Mouse (Mus musculus) neutrophil, adult 5-6 weeks (primary cell): Measurements from ENCODE around the gene Trim14. TPM values are rescaled to one million over a fixed set of nuclear protein-coding genes. Genes with fewer than 3 reads are reported as not detected.

Experiments used
- ATAC-seq: fragments of 151-379, 151-347 bp; 2 replicates; pipeline ENCODE4 v1.8.0; 2017; ENCODE audit warnings: mild to moderate bottlenecking, moderate TSS enrichment; ENCODE audit not compliant: insufficient number of reproducible peaks, poor library complexity, low FRiP score, severe bottlenecking; ENCODE audit errors: extremely low read depth
- total RNA-seq: library from RNA; stranded (forward); fragments of 200-1000 nt; gene quantifications from 2 replicates; pipeline ENCODE4 v1.2.3, GENCODE M21; 2017

Trim14 gene
- total RNA-seq, 1 experiment from 2014 or later = 79.0 TPM

DNA sequence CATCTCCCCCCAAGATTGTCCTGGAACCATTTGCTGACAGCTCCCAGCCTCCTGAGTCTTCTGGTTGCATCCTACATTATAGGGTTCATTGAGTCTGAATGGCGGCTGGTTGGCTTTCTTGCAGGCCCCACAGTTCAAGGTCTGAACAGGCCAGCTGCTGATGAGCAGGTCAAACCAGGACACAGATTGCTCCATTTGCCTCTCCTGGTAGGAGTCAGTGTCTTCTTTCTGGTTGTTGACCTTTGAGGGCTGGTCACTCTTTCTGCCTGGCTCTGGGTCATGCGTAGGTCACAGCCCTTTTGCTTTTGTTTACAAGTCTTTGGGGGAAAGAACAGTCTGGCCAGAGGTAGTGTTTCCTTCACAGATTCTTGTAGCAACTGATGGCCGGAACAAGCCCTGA lies 37.4 kb downstream of the Trim14 start:
- ATAC-seq = no peak

- peak; percentile 75 for ATAC-seq
These were observed 38.6 kb downstream of the Trim14 start for GRCm38 (mm10) chr4:46497286-46497892.

DNA sequence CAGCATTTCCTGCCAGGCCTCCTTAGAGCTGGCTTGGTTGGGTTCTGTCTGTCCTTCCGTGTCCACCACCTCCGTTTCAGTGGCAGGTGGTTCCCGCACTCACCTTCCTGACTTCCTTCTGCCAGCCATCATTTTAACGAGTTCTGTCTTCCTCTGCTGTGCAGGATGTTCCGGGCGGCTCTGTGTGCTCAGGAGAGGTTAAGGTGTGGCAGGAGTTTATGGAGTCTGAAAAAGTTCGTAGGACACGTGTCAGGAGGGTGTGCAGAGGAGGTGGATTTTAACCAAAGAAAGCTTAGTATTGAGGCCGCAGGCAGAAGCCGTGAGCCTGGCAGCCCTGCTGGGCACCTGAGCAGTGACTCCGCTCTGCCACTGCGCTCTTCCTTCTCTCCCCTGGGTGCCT lies 40.4 kb downstream of the Trim14 start:
- ATAC-seq = no peak

GRCm38 (mm10) chr4:46493071-46493470 lies 42.9 kb downstream of the Trim14 start:
- ATAC-seq = no peak

DNA sequence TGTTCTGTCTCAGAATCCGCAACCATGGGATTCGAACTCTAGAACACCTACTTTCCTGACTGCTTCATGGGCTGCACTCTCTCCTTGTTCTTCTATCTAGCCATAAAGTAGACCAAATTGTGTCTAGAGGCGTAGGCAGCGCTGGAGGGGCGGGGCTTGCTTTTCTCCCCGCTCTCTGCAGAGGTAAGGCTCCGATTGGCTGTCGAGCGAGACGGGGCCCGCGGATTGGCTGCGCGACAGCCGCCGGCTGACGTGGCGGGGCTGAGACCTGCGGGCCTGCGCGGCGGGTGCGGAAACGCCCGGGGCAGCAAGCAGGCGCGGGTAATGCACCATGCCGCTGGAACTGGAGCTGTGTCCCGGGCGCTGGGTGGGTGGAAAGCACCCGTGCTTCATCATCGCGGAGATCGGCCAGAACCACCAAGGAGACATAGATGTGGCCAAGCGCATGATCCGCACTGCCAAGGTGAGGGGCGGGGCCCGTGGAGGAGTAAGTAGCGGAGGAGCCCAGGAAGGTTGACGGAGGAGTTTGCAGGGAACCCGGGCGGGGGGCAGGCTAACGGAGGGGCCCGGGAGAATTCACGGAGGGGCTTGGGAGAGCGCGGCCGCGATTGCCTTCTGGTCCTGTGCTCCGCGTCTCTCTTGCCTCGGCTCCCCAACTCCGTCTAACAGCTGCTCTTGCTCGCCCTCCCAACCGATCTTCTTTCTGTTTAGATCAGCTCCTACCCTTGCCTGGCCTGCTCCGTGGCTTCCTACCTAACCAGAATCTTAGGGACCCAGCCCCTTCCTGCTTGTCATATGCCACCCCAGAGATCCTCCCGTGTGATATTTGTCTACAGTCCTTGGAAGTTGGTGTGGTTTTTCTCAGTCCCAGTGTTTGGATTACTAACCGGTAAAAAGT lies 46.7 kb downstream of the Trim14 start, which contains the start of gene Nans:
TSS of gene Nans (plus strand) at position 221 of the 898 bp plus-strand sequence.
- ATAC-seq = peak; percentile 89

DNA sequence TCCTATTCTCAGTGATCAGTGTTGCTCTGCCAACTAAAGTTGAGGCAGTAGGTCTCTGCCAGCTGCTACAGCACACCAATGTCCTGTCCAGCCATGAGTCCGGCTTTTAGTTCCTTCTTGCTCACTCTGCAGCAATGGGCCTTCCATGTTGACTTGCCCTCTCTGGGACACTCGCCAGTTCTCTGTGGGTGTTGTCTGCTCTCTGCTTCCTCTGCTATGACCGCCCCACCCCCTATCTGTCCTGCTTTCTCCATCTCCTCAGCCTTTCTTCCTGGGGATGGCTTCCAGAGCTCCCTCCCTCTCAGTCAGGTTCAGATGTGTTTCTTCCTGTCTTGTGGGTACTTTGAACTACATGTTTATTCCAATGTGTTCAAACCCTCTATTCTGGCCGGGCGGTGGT lies 48.6 kb downstream of the Trim14 start:
- ATAC-seq = no peak

- peak; percentile 70 for ATAC-seq
These were observed 50.1 kb downstream of the Trim14 start for GRCm38 (mm10) chr4:46485696-46486417.

DNA sequence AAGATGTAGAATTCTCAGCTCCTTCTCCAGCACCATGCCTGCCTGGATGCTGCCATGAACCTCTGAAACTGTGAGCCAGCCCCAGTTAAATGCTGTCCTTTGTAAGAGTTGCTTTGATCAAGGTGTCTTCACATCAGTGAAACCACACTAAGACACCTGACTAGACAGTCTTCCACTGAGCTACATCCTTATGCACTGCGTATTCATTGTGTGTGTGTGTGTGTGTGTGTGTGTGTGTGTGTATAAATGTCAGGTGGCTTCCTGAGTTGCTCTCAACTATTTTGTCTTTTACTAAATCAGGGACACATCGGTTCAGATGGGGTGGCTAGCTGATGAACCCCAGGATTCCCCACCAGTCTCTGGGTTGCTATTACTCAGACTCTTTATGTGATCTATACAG lies 56.9 kb downstream of the Trim14 start:
- ATAC-seq = no peak

DNA sequence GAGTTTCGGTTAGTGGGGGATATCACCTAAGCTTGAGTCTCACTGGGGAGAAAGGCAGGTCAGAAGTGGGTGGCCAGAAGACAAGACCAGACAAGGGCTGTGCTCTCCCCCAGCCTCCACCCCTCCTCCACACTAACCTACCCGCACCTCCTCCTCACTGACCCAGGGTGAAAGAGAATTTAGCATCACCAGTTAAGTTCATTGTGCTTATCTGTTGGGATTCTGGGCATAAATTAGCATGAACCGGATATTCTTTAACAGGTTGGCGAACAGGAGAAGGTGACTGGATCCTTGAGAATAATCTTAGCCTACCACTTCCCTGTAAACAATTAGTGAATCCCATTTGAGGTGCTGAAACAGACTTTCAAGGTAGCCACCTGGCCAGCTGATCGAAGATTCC lies 60.8 kb downstream of the Trim14 start:
- no peak for ATAC-seq

DNA sequence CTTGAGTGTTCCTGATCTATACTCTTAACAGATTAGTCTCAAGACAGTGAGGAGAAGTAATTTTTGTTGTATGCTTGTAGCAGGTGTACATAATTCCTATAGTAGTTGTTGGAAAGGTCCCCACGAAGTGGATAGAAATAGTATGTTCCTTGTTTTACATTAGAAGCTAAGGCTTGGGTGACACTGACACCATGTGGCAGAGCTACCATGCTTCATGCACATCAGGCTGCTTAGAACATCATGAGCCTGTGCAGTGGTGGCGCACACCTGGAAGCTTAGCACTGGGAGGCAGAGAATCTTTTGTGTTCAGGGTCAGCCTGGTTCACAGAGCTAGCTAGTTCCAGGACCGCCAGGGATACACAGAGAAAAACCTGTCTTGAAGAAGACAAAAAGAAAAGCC lies 70.2 kb downstream of the Trim14 start:
- no peak for ATAC-seq

DNA sequence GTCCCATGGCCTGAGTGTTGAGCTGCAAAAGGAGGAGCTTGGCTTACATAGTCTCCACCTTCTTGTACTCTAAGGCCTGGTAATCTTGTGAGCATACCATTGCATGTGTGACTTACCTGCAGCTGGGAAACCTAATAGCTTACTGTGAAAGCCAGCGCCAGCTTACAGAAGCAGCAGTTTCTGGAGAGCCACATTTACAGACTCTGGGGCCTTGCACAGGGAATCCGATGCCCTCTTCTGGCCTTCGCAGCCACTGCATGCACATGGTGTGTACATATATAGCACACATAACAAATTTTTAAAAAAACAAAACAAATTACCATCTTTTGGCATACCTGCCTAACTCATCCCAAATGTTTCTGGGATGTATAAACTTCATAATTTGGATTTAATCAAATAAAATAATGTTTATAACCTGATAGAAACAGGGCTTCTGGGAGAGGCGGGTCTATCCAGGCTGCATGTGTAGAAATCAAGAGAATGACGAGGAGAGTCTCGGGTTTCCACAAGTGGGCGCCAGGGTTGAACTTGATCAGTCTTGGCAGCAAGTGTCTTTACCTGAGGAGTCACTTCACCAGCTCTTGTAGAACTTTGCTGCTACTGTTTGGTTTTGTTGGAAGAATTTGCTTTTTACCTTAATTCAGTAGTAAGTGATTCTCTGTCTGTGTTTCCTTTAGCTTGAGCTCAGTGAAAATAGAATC lies 72.7 kb downstream of the Trim14 start:
- peak; percentile 54; the same call in 1 of the 2 replicates for ATAC-seq

DNA sequence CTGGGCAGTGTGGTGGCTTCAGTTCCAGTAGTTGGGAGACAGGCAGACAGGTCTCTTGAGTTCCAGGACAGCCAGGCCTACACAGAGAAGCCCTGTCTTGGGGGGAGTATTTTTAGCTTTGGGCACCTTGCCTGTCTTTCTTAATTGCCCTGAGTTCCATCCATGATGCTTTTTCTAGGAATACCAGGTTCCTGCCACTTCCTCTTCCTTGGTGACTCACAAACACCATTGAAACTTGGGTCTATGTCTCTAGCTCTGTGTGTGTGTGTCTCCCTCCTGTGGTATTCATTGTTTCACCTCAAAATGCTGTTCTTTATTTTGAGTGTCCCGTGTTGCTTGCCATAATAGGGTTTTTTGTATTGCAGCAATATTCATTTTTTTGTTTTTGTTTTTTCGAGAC lies 77.5 kb downstream of the Trim14 start:
- no peak for ATAC-seq

DNA sequence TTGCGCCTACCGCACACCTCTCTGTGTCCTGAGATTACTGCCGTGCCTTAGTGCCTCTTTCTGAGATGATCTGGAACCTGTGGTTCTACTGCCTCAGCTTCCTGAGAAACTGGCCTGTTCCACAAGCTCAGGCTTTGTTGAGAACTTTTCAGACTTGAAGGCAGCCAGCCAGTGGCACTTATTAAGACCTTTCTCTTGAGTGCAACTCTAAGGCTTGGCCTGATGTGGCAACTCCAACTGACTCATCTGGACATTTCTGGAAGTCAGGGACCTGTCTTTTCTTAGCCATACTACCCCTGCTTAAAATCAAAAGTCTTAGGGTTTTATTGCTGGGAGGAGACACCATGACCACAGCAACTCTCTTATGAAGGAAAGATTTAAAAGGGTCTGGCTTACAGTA lies 78.8 kb downstream of the Trim14 start:
- no peak for ATAC-seq

DNA sequence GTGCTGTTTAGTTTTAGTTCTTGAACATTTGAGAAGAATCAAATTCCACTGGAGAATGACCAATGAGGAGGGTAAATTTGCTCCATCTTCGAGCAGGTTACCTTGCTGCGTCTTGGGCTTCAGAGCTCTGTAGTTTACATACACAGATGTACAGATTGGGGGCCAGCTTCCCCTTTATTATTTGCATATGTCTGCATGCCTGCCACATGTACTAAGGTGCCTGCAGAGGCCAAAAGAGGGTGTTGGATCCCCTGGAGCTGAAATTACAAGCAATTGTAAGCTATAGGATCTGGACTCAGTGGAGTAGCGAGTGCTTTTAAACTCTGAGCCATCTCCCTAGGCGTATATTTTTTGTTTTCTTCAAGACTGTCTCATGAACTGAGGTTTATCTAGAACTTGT lies 79.2 kb downstream of the Trim14 start:
- ATAC-seq = peak; percentile 44; the same call in 1 of the 2 replicates

DNA sequence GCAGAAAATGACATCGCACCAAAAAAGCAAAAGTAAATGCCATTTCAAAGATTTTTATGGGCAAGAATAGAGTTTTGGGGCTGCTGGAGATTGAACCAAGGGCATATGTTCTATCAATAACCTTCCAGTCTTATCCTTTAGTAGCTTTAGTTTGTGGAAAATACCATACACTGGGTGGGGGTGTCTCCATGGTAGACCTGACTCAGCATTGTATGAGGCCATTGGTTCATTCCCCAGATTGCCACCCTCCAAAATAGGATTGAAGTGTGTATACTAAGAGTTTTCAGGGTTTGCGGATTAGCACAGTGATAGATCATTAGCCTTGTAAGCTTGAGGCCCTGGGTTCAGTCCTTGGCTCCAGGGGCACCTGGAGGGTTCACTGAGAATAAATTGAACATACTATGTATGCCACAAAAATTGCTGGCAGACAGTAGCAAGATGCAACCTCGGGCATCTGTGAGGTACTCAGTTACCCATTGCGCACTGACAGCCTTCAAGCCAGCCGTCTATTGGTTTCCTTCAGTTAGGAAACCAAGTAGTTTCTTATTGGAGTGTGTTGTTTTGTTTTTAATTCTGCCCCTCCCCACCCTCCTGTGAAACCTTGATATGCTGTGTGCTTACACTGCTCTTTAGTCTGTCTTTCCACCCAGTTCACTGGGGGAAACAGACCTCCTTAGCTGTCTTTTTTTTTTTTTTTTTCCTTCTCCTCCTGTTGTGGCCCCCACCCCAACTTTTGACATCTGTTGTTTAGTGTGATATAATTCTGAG lies 81.7 kb downstream of the Trim14 start:
- ATAC-seq = no peak

DNA sequence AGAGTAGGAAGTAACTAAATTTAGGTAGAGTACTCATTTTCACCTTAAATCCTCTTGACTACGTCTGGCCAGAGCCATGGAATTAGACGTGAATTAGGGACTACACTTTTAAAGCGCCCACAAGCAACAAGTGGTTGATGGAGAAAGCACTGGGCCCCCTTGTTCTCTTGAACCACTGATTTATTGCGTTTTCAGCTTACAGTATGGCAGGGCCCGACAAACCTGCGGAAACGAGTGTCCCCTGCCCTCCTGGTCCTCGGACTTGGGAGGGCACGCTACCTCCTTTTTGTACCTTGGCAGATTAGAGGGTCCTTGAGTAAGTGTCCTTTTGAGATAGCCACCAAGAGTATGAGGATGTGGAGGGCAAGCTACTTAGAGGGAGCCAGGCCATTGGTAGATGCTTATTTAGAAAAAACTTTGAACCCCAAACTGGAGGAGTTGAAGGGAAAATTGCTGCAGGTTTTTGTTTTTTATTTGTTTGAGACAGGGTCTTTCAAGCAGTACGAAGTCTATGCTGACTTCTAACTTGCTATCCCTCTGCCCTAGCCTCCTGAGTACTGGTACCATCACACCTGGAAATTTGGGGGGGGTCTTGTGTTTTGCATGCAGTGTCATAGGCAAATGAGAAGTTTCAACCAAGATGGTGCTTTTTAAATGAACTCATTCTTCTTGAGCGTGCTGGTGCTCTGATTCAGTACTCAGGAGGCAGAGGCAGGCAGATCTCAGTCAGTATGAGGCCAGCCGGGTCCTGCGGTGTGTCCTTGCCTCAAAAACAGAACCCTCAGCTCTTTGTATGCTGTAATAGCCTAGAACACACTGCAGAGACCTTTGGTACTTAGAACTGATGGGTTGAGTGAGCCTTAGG lies 82.9 kb downstream of the Trim14 start:
- no peak for ATAC-seq

DNA sequence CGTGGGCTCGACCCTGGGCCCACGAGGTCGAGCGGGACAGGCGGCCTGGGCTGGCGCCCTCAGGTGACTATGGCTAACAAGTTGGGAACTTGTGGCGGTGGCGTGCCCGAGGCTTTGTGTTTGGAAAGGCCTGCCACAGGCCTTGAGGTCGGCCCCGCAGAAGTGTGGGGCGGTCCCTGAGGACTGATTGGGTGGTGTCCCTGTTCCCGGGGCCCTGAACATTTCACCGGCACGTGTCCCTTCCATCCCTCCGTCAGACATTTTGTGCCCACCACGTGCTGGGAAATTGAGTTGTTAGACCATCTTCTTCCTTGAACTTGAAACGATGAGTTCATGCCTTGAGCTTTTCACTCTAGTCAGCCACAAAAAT lies 83.5 kb downstream of the Trim14 start:
- ATAC-seq = no peak
